Mouse (Mus musculus) regulatory T cell (primary cell): ENCODE measurements around the gene Foxm1.

Source experiments
- in situ Hi-C: fragments of 300-600 bp; cut with MboI, MseI; formaldehyde crosslinking; loops from one replicate; pipeline ENCODE4 v1.15.1; 2025; ENCODE audit warnings: high pct_unique_total_duplicates

The Foxm1 gene

GRCm38 (mm10) chr6:128424269-128425019 is 61.7 kb downstream of the Foxm1 start, which contains the start of gene Itfg2:
Itfg2 (minus strand) TSS chr6:128424931.
- in situ Hi-C loops, result no loop called here

- in situ Hi-C loops, result no loop called here
Measured at GRCm38 (mm10) chr6:128425046-128425445, 62.3 kb downstream of the Foxm1 start.
